Mouse (Mus musculus): ENCODE results near the gene Lysmd4. TPM values are rescaled to one million over a fixed set of nuclear protein-coding genes. Genes with fewer than 3 reads are reported as not detected.

Lysmd4 gene
- polyA plus RNA-seq, 1 experiment from 2014 or later = 11.9 TPM

DNA sequence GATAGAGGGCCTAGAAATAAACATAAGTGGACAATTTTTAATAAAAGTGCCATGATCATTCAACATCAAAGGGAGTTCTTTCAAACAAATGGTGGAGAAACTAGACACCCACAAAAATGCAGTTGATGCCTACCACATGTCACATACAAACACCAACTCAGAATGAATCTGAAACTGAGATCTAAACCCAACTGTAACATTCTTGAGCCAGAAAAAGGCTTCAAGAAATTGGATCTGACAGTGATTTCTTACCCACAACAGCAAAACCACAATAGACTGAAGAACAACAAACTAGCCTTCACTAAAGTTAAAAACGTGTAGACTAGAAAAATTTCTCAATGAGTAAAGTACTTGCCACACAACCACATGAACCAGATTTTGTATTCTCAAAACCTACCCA is 98.0 kb downstream of the Lysmd4 start:
- H3K4me1 ChIP-seq (ENCODE audit: insufficient read depth) = no peaks in the 10 kb centered on the region
- no peaks in the 10 kb centered on the region for H3K9me3 ChIP-seq (ENCODE audit: low read depth, low read length)
- H3K9ac ChIP-seq = no peak overlapping the region
- H3K27ac ChIP-seq (ENCODE audit: low read depth) = no peak overlapping the region
- H3K36me3 ChIP-seq (ENCODE audit: insufficient read depth) = no peaks in the 10 kb centered on the region
- no peak for TF ChIP-seq CTCF (IDR thresholded peaks at IDR 0.05; ENCODE audit: low read depth)
- H3K4me3 ChIP-seq (ENCODE audit: low read depth, low read length) = no peak overlapping the region
- H3K4me2 ChIP-seq = no peak overlapping the region
- DNase-seq (no peak), ATAC-seq (ENCODE audit: insufficient read depth) (no peak)
- H3K27me3 ChIP-seq (ENCODE audit: insufficient read depth, low read length) = no peaks in the 10 kb centered on the region
- WGBS = 53% methylated on average over 1 of the region's 1 CpGs

DNA sequence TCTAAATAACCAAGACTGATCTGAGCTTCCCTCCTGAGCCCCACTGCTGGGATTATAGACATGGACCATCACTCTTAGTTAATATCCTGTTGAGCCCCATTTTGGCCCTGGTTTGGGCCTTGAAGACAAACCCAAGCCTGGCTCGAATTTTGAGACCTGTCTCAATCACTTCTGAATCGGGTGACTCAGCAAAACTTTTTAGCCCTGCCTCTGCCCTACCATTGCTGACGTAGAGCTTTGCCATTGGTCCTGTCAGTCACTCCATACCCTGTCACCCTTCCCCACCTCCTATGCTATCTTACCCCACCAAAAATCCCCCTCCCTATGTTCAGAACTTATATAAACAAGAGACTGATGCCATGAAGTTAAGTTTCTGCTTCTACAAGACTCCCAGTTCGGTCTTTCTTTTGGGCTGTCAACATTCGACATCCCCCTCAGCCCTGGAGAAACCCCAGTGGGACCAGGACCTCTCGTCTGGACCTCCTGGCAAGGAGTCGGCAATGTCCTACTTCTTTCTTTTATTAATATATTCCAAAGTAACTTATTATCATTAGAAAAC is 119.8 kb downstream of the Lysmd4 start:
- Histone ChIP-seq H3K36me3 (ENCODE audit: insufficient read depth) (no peaks in the 10 kb centered on the region), H3K4me1 (ENCODE audit: insufficient read depth) (no peaks in the 10 kb centered on the region), H3K4me2 (no peak overlapping the region), H3K9ac (no peak overlapping the region), H3K4me3 (ENCODE audit: low read depth, low read length) (no peak overlapping the region), H3K9me3 (ENCODE audit: low read depth, low read length) (no peaks in the 10 kb centered on the region; the same call in 1 of the 2 replicates), H3K27ac (ENCODE audit: low read depth) (no peak overlapping the region), H3K27me3 (ENCODE audit: insufficient read depth, low read length) (no peaks in the 10 kb centered on the region)
- no peak for DNase-seq
- no peak for TF ChIP-seq CTCF (IDR thresholded peaks at IDR 0.05; ENCODE audit: low read depth)
- 85% methylated on average over 7 of the region's 7 CpGs for WGBS
- ATAC-seq (ENCODE audit: insufficient read depth) = no peak

- Histone ChIP-seq H3K4me3 (ENCODE audit: low read depth, low read length) (no peak overlapping the region), H3K9ac (no peak overlapping the region), H3K4me1 (ENCODE audit: insufficient read depth) (no peaks in the 10 kb centered on the region), H3K36me3 (ENCODE audit: insufficient read depth) (no peaks in the 10 kb centered on the region), H3K27me3 (ENCODE audit: insufficient read depth, low read length) (no peaks in the 10 kb centered on the region), H3K4me2 (no peak overlapping the region), H3K27ac (ENCODE audit: low read depth) (no peak overlapping the region), H3K9me3 (ENCODE audit: low read depth, low read length) (no peaks in the 10 kb centered on the region)
- TF ChIP-seq CTCF (IDR thresholded peaks at IDR 0.05; ENCODE audit: low read depth) = no peak
- ATAC-seq (ENCODE audit: insufficient read depth) = no peak
- DNase-seq = no peak
- WGBS = 73% methylated on average over 1 of the region's 1 CpGs
These were observed 122.1 kb downstream of the Lysmd4 start for GRCm38 (mm10) chr7:67344443-67344842.

GRCm38 (mm10) chr7:67352989-67353388 is 130.6 kb downstream of the Lysmd4 start:
- WGBS = 71% methylated on average over 4 of the region's 4 CpGs
- Histone ChIP-seq H3K4me2 (no peak overlapping the region), H3K4me3 (ENCODE audit: low read depth, low read length) (no peak overlapping the region), H3K27me3 (ENCODE audit: insufficient read depth, low read length) (no peaks in the 10 kb centered on the region), H3K27ac (ENCODE audit: low read depth) (no peak overlapping the region), H3K9ac (no peak overlapping the region), H3K9me3 (ENCODE audit: low read depth, low read length) (no peaks in the 10 kb centered on the region), H3K4me1 (ENCODE audit: insufficient read depth) (no peaks in the 10 kb centered on the region), H3K36me3 (ENCODE audit: insufficient read depth) (no peaks in the 10 kb centered on the region)
- DNase-seq = no peak
- ATAC-seq (ENCODE audit: insufficient read depth) = no peak
- TF ChIP-seq CTCF (IDR thresholded peaks at IDR 0.05; ENCODE audit: low read depth) = no peak

GRCm38 (mm10) chr7:67353667-67354066 is 131.3 kb downstream of the Lysmd4 start:
- no peak overlapping the region for H3K27ac ChIP-seq (ENCODE audit: low read depth)
- no peaks in the 10 kb centered on the region for H3K9me3 ChIP-seq (ENCODE audit: low read depth, low read length)
- no peak overlapping the region for H3K4me2 ChIP-seq
- H3K4me1 ChIP-seq (ENCODE audit: insufficient read depth) = no peaks in the 10 kb centered on the region
- H3K9ac ChIP-seq = no peak overlapping the region
- TF ChIP-seq CTCF (IDR thresholded peaks at IDR 0.05; ENCODE audit: low read depth) = peak; percentile 26
- DNase-seq (no peak), ATAC-seq (ENCODE audit: insufficient read depth) (no peak)
- H3K27me3 ChIP-seq (ENCODE audit: insufficient read depth, low read length) = no peaks in the 10 kb centered on the region
- H3K36me3 ChIP-seq (ENCODE audit: insufficient read depth) = no peaks in the 10 kb centered on the region
- WGBS = 86% methylated on average over 6 of the region's 6 CpGs
- H3K4me3 ChIP-seq (ENCODE audit: low read depth, low read length) = no peak overlapping the region

DNA sequence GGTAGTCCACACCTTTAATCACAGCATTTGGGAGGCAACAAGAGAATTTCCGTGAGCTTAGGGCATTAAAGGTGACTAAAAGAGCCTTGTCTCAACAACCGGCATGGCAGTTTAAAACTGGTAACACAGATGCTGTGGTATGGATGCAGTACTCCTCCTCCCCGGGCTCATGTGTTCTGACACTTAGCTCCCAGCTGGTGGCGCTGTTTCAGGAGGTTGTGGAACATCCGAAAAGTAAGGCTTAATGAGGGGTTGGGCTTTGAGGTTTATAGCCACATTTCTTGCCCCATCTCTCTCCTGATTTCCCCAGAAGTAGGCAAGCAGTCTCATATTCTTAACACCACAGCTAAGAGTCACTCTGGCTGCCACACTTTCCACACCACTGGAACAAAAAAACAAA is 133.5 kb downstream of the Lysmd4 start:
- 89% methylated on average over 5 of the region's 5 CpGs for WGBS
- H3K27ac ChIP-seq (ENCODE audit: low read depth) = no peak overlapping the region
- no peak overlapping the region for H3K9ac ChIP-seq
- no peaks in the 10 kb centered on the region for H3K27me3 ChIP-seq (ENCODE audit: insufficient read depth, low read length)
- H3K36me3 ChIP-seq (ENCODE audit: insufficient read depth) = no peaks in the 10 kb centered on the region
- DNase-seq (no peak), ATAC-seq (ENCODE audit: insufficient read depth) (no peak)
- no peaks in the 10 kb centered on the region for H3K4me1 ChIP-seq (ENCODE audit: insufficient read depth)
- no peaks in the 10 kb centered on the region for H3K9me3 ChIP-seq (ENCODE audit: low read depth, low read length)
- H3K4me3 ChIP-seq (ENCODE audit: low read depth, low read length) = no peak overlapping the region
- no peak overlapping the region for H3K4me2 ChIP-seq
- peak; percentile 20; the same call in 1 of the 2 replicates for TF ChIP-seq CTCF (IDR thresholded peaks at IDR 0.05; ENCODE audit: low read depth)

Other genes starting within 250 kb of the Lysmd4 start
- 51.6 and 55.5 TPM in 2 replicates for gene Mef2a, start 150.3 kb downstream of the Lysmd4 start, polyA plus RNA-seq (2014; fragmentation: Nextera tagmentation; extraction: Ambion mirVana)

Data from lung, embryonic 14.5 days (tissue).